Mouse (Mus musculus) E14TG2a.4 (cell line): ENCODE measurements around the gene En1.

Experiments
- CTCF ChIP-seq: conservative IDR thresholded peaks from 2 replicates; pipeline ENCODE4 v1.5.1; 2014; ENCODE audit warnings: low read length
- NANOG ChIP-seq: IDR thresholded peaks from 2 replicates; pipeline ENCODE4 v1.6.1; 2014; ENCODE audit warnings: borderline replicate concordance, low read length, mixed read lengths

- TF ChIP-seq CTCF, result no peak
- TF ChIP-seq NANOG, result no peak
Observed at GRCm38 (mm10) chr1:120609611-120610010, 7.4 kb downstream of the En1 start.
